8 mouse cellular contexts compared by ENCODE assay signal in the genomic region with DNA sequence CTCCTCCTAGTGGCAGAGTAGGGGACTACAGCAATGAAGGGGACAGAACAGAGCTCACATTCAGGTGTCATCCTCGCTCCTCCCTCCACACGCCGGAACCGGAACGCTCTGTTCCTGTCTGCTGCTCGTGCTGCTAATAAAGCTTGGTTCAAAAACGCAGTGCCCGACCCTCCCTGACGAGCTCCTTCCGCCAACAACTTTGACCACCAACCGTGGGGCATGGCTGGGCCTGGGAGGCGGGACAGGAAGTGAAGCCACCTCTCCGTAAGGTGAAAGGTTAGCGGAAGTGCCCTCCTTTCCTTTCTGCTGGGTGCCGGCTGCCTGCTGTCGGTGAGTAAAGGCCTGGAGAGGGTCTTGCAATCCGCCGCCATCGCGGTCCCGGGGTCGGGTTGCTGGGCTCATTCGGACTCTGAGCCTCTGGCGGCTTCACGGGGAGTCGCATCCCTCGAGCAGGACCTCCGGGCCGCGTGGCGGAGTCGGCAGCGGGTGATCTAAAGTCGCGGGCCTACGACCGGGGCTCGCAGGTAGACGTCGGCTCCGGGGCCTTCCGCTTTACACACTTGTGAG. TPM values are rescaled to one million over a fixed set of nuclear protein-coding genes. Genes with fewer than 3 reads are reported as not detected.
A peak's percentile ranks its signal among the peaks of the same experiment; 100 is the strongest.
DNase-seq lines count a peak whose midpoint lies in the region; ATAC-seq lines count a peak whose summit lies in the region.

A gene (plus strand): TSS at position 172 of the 567 bp plus-strand sequence.

- DNase-seq in WW6 (ENCODE audit: low read depth, low spot score): peak; percentile 100
- peak; percentile 89 to 95 for DNase-seq in cerebellum, postnatal 4 days (ENCODE audit: low spot score in 2 of 2)
- DNase-seq in gastrocnemius, adult 18-20 months (ENCODE audit: low spot score): peak; percentile 98
- peak; percentile 94 to 97 for DNase-seq in left cerebral cortex, adult 18-20 months (ENCODE audit: low spot score in 2 of 2)
- peak; percentile 99 for DNase-seq in right cerebral cortex, adult 18-20 months
- DNase-seq in urinary bladder, postnatal 10 days (ENCODE audit: low spot score): peak; percentile 88

- H3K9ac ChIP-seq in hindbrain, embryonic 16.5 days (ENCODE audit: low read depth, low read length): peak within 1 kb of the TSS; percentile 91

- WGBS in hindbrain, embryonic 16.5 days: 0% methylated on average over 42 of the region's 42 CpGs
- WGBS in macrophage (ENCODE audit: missing documents): under 1% methylated on average over 42 of the region's 42 CpGs

- peak within 1 kb of the TSS; percentile 77 for H3K4me3 ChIP-seq in hindbrain, embryonic 16.5 days (ENCODE audit: low read length)
- peak within 1 kb of the TSS; percentile 95 for H3K4me3 ChIP-seq in macrophage (ENCODE audit: inconsistent target)

- H3K4me1 ChIP-seq in hindbrain, embryonic 16.5 days (ENCODE audit: control insufficient read depth, insufficient read depth, low read depth, low read length): peaks cover 13% of the 10 kb centered on the region

- peak; percentile 99 for ATAC-seq in hindbrain, embryonic 16.5 days

- no peaks in the 10 kb centered on the region for H3K9me3 ChIP-seq in hindbrain, embryonic 16.5 days (ENCODE audit: control insufficient read depth, low read length)

- H3K36me3 ChIP-seq in hindbrain, embryonic 16.5 days (ENCODE audit: control insufficient read depth, insufficient read depth, low read length): peaks cover 16% of the 10 kb centered on the region
- H3K36me3 ChIP-seq in macrophage (ENCODE audit: inconsistent target): peaks cover 18% of the 10 kb centered on the region; the same call in 1 of the 2 replicates

- no peaks in the 10 kb centered on the region for H3K27me3 ChIP-seq in hindbrain, embryonic 16.5 days (replicated peaks; ENCODE audit: control insufficient read depth, insufficient read depth, low read length)

- peak within 1 kb of the TSS; percentile 94 for H3K4me2 ChIP-seq in hindbrain, embryonic 16.5 days (ENCODE audit: low read length)

- H3K27ac ChIP-seq in hindbrain, embryonic 16.5 days (ENCODE audit: low read depth, low read length): peak within 1 kb of the TSS; percentile 91
- H3K27ac ChIP-seq in macrophage: peak within 1 kb of the TSS; percentile 43

- H3K79me2 ChIP-seq in macrophage (ENCODE audit: inconsistent target): peaks cover 27% of the 10 kb centered on the region

RNA-seq across cellular contexts. Expression of the gene that starts here (rescaled TPM):
- 10 to 100 TPM; 33.9 to 45.4 TPM for total RNA-seq in gastrocnemius, adult 18-20 months (2021)
- 204 and 207 TPM in 2 replicates for polyA plus RNA-seq in hindbrain, embryonic 16.5 days (2015; fragmentation: Nextera tagmentation; extraction: Ambion mirVana)
- total RNA-seq in left cerebral cortex, adult 18-20 months (2021): 10 to 100 TPM; 51.0 to 52.1 TPM
- 100 to 1,000 TPM in 1 of 26 experiments, 10 to 100 TPM in 25; 21.3 to 127 (median 50.7) TPM for total RNA-seq in macrophage (2018; cell fraction: chromatin; rRNA removed)
- total RNA-seq in macrophage (2018; cell fraction: cytosol; rRNA removed): 100 to 1,000 TPM; 140 to 387 (median 255) TPM
- 10 to 100 TPM; 22.2 to 87.3 (median 49.7) TPM for total RNA-seq in macrophage (2018; cell fraction: nucleus; rRNA removed)
- 158 to 680 TPM (median 569 TPM) in 3 replicates for polyA plus RNA-seq in macrophage (2018)

Comparison
In these comparisons a context has a peak if more than half of its experiments do, and no peak if none do; other contexts are left out.
1. Peak in every context shown above with its lines: DNase-seq, ATAC-seq, H3K4me3 ChIP-seq and H3K27ac ChIP-seq.